Mouse (Mus musculus): ENCODE data around the gene Gm9774.

The Gm9774 gene

GRCm38 (mm10) chr3:92429323-92429722 lies at the start of gene Gm9774:
Gene Gm9774, minus strand, starts transcription at chr3:92429423.
- DNase-seq, result no peak

DNA sequence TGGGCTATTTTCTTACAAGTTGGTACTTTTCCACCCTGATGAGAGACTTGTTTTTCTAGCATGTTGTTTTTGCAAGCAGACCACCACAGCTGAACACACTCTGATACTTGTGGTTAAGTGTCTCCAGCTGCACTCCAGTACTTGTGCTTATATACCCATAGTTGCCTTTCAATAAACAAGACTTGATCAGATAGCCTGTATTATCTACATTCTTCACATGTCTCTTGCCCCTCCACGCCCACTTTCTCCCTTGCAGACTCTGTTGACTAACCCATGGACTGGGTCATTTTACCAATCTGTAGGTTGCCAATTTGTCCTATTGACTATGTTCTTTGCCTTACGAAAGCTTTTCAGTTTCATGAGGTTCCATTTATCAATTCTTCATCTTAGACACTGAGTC lies 40.9 kb upstream of the Gm9774 start:
- DNase-seq, result no peak

- DNase-seq, result no peak
These were observed 38.2 kb upstream of the Gm9774 start for GRCm38 (mm10) chr3:92467424-92467823.

GRCm38 (mm10) chr3:92466576-92466975 lies 37.4 kb upstream of the Gm9774 start:
- no peak for DNase-seq

- no peak for DNase-seq
These were observed 29.4 kb upstream of the Gm9774 start, which contains the start of gene Sprr3 for GRCm38 (mm10) chr3:92458620-92459019. Gene Sprr3, minus strand, starts transcription at chr3:92458720.

DNA sequence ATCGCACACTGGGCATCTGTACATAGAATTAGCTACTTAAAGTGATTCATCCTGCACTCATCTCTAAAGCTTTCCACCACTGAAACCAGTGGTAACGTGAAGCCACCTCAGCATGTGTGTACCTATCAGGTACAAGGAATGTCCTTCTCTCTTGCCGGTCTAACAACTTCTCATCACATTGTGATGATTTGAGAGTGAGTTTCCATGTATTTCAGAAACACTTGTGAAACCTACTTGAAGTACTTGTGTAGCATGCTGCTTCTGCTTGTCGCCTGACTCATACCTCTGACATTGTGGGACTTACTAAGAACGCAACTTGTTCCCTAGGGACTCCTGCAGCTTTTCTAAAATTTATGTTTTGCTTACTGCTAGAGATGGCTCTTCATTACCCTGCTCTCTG lies 25.9 kb upstream of the Gm9774 start:
- DNase-seq, result no peak

DNA sequence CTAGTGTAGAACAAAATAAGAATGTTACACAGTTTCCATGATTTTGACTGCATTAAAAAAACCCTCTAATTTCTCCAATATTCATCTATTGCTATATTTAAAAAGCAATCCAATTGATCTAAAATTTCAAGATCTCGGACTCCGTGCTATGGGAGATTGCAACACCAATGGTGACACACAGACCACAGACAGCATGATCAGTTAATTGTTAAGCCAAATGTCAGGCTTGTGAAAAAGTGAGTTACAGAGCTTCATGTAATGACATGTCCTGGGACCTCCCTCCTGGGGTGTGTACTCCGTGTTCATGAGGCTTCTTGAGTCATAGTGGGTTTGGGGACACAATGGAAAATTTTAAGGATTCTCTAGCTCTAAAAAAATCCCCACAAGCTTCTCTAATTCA lies 11.0 kb upstream of the Gm9774 start:
- no peak for DNase-seq

GRCm38 (mm10) chr3:92438689-92439088 lies 9.5 kb upstream of the Gm9774 start, which contains the start of gene Sprr1b:
Gene Sprr1b, minus strand, starts transcription at chr3:92438789.
- DNase-seq, result no peak

DNA sequence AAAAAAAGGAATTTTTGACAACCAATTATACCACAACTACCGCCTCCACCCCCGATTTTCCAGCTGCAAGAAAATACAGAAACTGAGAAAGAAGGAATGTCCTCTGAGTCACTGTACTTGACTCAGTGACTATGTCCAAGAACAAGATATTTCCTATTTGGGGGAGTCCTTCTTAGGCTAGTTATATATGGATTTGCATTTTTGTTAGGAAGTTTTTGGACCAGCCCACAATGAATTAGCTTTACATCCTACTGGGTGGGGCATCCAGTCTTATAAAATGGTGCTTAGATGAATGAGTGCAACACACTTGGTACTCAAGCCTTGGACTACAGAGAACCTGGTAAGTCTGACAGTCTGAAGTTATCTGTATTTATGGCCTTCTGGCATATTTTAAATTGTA lies 3.1 kb upstream of the Gm9774 start, which contains the start of gene Sprr2k:
Gene Sprr2k (plus strand): TSS at position 301 of the 400 bp plus-strand sequence.
- no peak for DNase-seq

- DNase-seq, result no peak
These were observed 11.4 kb downstream of the Gm9774 start, which contains the start of gene Sprr2j-ps for GRCm38 (mm10) chr3:92417782-92418181. Gene Sprr2j-ps, plus strand, starts transcription at chr3:92418082.

DNA sequence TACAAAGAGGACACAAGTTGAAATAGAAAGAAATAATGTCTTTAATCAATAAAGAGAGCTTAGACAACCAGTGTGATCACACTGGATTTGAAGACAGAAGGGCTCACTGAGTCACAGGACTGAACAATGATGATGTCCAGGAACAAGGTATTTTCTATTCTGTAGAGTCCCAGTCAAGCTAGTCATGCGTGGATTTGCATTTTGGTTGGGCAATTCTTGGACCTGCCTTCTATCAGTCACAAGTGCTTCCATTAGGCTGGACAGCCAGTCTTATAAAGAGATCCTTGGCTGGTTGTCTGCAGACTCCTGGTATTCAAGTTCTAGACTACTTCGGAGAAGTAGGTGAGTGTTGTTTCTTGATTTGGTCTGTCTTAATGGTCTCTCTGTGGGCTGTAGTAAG lies 21.5 kb downstream of the Gm9774 start, which contains the start of gene Sprr2i:
Gene Sprr2i (plus strand): TSS at position 301 of the 400 bp plus-strand sequence.
- no peak for DNase-seq

GRCm38 (mm10) chr3:92394301-92394700 lies 34.9 kb downstream of the Gm9774 start:
- no peak for DNase-seq

DNA sequence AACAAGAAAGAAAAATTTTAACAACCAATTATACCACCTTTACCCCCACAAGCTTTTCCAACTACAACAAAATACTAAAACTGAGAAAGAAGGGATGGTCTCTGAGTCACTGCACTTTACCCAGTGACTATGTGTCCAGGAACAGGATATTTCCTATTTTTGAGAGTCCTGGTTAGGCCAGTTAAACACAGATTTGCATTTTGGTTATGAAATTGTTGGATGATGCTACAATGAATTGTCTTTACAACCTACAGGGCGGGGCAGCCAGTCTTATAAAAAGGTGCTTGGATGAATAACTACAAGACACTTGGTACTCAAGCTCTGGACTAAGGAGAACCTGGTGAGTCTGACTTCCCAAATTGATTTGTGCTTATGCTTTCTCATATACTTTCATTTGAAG lies 43.8 kb downstream of the Gm9774 start, which contains the start of gene Sprr2h:
Gene Sprr2h (plus strand): TSS at position 301 of the 400 bp plus-strand sequence.
- DNase-seq, result no peak
